Mouse (Mus musculus): ENCODE data around the gene Trim25. TPM values are rescaled to one million over a fixed set of nuclear protein-coding genes. Genes with fewer than 3 reads are reported as not detected.
A peak's percentile ranks its signal among the peaks of the same experiment; 100 is the strongest.
"Not testable (repeated sequence)": the region's sequence is repeated elsewhere in the genome, so short reads cannot be mapped to it uniquely, and the experiment has no call there.

The Trim25 gene
- total and polyA plus RNA-seq, 3 experiments, result 22.2 to 43.0 TPM; not detected in 1

- no peak for TF ChIP-seq CHD1 (IDR thresholded peaks at IDR 0.05; ENCODE audit: low read depth, low read length)
- no peak for TF ChIP-seq UBTF (IDR thresholded peaks at IDR 0.05; ENCODE audit: borderline replicate concordance, insufficient read depth, low read depth, low read length)
- no peak for TF ChIP-seq POLR2AphosphoS5 (IDR thresholded peaks at IDR 0.05; ENCODE audit: borderline replicate concordance, low read depth, low read length)
- TF ChIP-seq BHLHE40 (IDR thresholded peaks at IDR 0.05; ENCODE audit: borderline replicate concordance, low read depth, low read length), result peak; percentile 23; the same call in 1 of the 2 replicates
Measured at GRCm38 (mm10) chr11:88996427-88996826, 2.7 kb upstream of the Trim25 start (continued).

DNA sequence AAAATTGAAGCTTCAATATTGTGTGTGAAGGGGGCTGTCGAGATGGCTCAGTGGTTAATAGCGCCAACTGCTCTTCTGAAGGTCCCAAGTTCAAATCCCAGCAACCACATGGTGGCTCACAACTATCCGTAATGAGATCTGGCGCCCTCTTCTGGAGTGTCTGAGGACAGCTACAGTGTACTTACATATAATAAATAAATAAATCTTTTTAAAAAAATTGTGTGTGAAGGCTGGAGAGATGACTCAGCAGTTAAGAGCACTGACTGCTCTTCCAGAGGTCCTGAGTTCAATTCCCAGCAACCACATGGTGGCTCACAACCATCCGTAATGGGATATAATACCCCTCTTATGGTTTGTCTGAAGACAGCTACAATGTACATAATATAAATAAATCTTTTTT lies 1.8 kb upstream of the Trim25 start:
- not testable (repeated sequence) for H3K9ac ChIP-seq (ENCODE audit: control insufficient read depth, low read depth, low read length, poor library complexity, severe bottlenecking); H3K27ac ChIP-seq (ENCODE audit: control insufficient read depth, low read depth, low read length); H3K9me3 ChIP-seq (replicated peaks; ENCODE audit: insufficient read depth, low read length); H3K4me3 ChIP-seq (ENCODE audit: control insufficient read depth in 1 of 2, insufficient read depth in 1 of 2, low read depth in 2 of 2, low read length in 2 of 2); H3K27me3 ChIP-seq (ENCODE audit: control insufficient read depth in 1 of 2, insufficient read depth in 2 of 2, low read length in 2 of 2)
- Histone ChIP-seq H3K4me1 (ENCODE audit: control insufficient read depth in 1 of 2, insufficient read depth in 2 of 2, low read length in 2 of 2) (peaks cover 16 to 39% of the 10 kb centered on the region in 2 experiments), H3K79me2 (ENCODE audit: control insufficient read depth, insufficient read depth, low read length, poor library complexity) (peaks cover 30% of the 10 kb centered on the region), H3K36me3 (ENCODE audit: control insufficient read depth in 1 of 2, insufficient read depth in 2 of 2, low read length in 2 of 2) (peaks cover 0 to 32% of the 10 kb centered on the region in 2 experiments; a peak in 3 of 4 replicates)
- TF ChIP-seq GABPA (IDR thresholded peaks at IDR 0.05; ENCODE audit: low read depth, low read length) (peak; percentile 57; the same call in 1 of the 2 replicates), MAZ (IDR thresholded peaks at IDR 0.05; ENCODE audit: low read depth, low read length) (0 out of 2 replicates have a peak, but pooled peaks have one; percentile 51), MAFK (IDR thresholded peaks at IDR 0.05; ENCODE audit: borderline replicate concordance, low read depth, low read length) (peak; percentile 70; the same call in 1 of the 2 replicates), CTCF (IDR thresholded peaks at IDR 0.05 in 2 of 3, conservative IDR thresholded peaks at IDR 0.05 in 1 of 3; ENCODE audit: control insufficient read depth in 1 of 3, insufficient read depth in 1 of 3, low read depth in 2 of 3, low read length in 3 of 3, poor library complexity in 1 of 3, severe bottlenecking in 1 of 3) (peak in 1 of 3 experiments; percentile 26; a peak in 1 of 6 replicates), SIN3A (IDR thresholded peaks at IDR 0.05; ENCODE audit: low read length) (0 out of 2 replicates have a peak, but pooled peaks have one; percentile 39), ZNF384 (IDR thresholded peaks at IDR 0.05; ENCODE audit: low read depth, low read length) (peak; percentile 79; the same call in 1 of the 2 replicates), MXI1 (IDR thresholded peaks at IDR 0.05; ENCODE audit: low read depth, low read length) (peak; percentile 52)
- DNase-seq (ENCODE audit: low read depth, low spot score), result peak; percentile 46

GRCm38 (mm10) chr11:88998406-88998805 lies 770 bp upstream of the Trim25 start:
- peaks cover 39% of the 10 kb centered on the region for H3K79me2 ChIP-seq (ENCODE audit: control insufficient read depth, insufficient read depth, low read length, poor library complexity)
- H3K9ac ChIP-seq (ENCODE audit: control insufficient read depth, low read depth, low read length, poor library complexity, severe bottlenecking), result peak overlapping the region; percentile 97
- H3K4me1 ChIP-seq (ENCODE audit: control insufficient read depth in 1 of 2, insufficient read depth in 2 of 2, low read length in 2 of 2), result peaks cover 16 to 48% of the 10 kb centered on the region in 2 experiments
- peak overlapping the region; percentile 32; the same call in 1 of the 2 replicates for H3K27ac ChIP-seq (ENCODE audit: control insufficient read depth, low read depth, low read length)
- peak overlapping the region; percentile 91 to 99 for H3K4me3 ChIP-seq (ENCODE audit: control insufficient read depth in 1 of 2, insufficient read depth in 1 of 2, low read depth in 2 of 2, low read length in 2 of 2)
- H3K27me3 ChIP-seq (ENCODE audit: control insufficient read depth in 1 of 2, insufficient read depth in 2 of 2, low read length in 2 of 2), result no peaks in the 10 kb centered on the region
- H3K9me3 ChIP-seq (replicated peaks; ENCODE audit: insufficient read depth, low read length), result no peaks in the 10 kb centered on the region
- H3K36me3 ChIP-seq (ENCODE audit: control insufficient read depth in 1 of 2, insufficient read depth in 2 of 2, low read length in 2 of 2), result peaks cover 0 to 36% of the 10 kb centered on the region in 2 experiments
- DNase-seq (ENCODE audit: low read depth, low spot score), result no peak
- TF ChIP-seq SIN3A (IDR thresholded peaks at IDR 0.05; ENCODE audit: low read length) (peak; percentile 43; the same call in 1 of the 2 replicates), CHD2 (IDR thresholded peaks at IDR 0.05; ENCODE audit: low read length) (peak; percentile 44; the same call in 1 of the 2 replicates), ZKSCAN1 (IDR thresholded peaks at IDR 0.05; ENCODE audit: low read depth, low read length) (0 out of 2 replicates have a peak, but pooled peaks have one; percentile 23), ETS1 (IDR thresholded peaks at IDR 0.05; ENCODE audit: low read depth, low read length) (no peak), JUND (IDR thresholded peaks at IDR 0.05; ENCODE audit: low read depth, low read length) (no peak), TCF12 (IDR thresholded peaks at IDR 0.05; ENCODE audit: low read depth, low read length) (no peak), EP300 (IDR thresholded peaks at IDR 0.05; ENCODE audit: low read depth in 1 of 2, low read length in 2 of 2) (0 out of 4 replicates have a peak, but pooled peaks of 1 of the 2 experiments have one; percentile 13), USF2 (IDR thresholded peaks at IDR 0.05; ENCODE audit: borderline replicate concordance in 1 of 2, insufficient read depth in 1 of 2, low read depth in 1 of 2, low read length in 2 of 2) (no peak), GATA1 (IDR thresholded peaks at IDR 0.05; ENCODE audit: low read depth, low read length) (no peak), CHD1 (IDR thresholded peaks at IDR 0.05; ENCODE audit: low read depth, low read length) (peak; percentile 72; the same call in 1 of the 2 replicates), NRF1 (IDR thresholded peaks at IDR 0.05; ENCODE audit: insufficient read depth, low read depth, low read length, poor library complexity, severe bottlenecking) (no peak), E2F4 (IDR thresholded peaks at IDR 0.05; ENCODE audit: borderline replicate concordance, low read depth, low read length) (no peak), TAL1 (IDR thresholded peaks at IDR 0.05; ENCODE audit: low read length) (no peak), USF1 (IDR thresholded peaks at IDR 0.05; ENCODE audit: low read depth, low read length) (no peak), RCOR1 (IDR thresholded peaks at IDR 0.05; ENCODE audit: low read depth, low read length) (no peak), UBTF (IDR thresholded peaks at IDR 0.05; ENCODE audit: borderline replicate concordance, insufficient read depth, low read depth, low read length) (no peak), NELFE (IDR thresholded peaks at IDR 0.05; ENCODE audit: low read depth, low read length) (no peak), POLR2AphosphoS5 (IDR thresholded peaks at IDR 0.05; ENCODE audit: borderline replicate concordance, low read depth, low read length) (no peak), CTCF (IDR thresholded peaks at IDR 0.05 in 2 of 3, conservative IDR thresholded peaks at IDR 0.05 in 1 of 3; ENCODE audit: control insufficient read depth in 1 of 3, insufficient read depth in 1 of 3, low read depth in 2 of 3, low read length in 3 of 3, poor library complexity in 1 of 3, severe bottlenecking in 1 of 3) (no peak), BHLHE40 (IDR thresholded peaks at IDR 0.05; ENCODE audit: borderline replicate concordance, low read depth, low read length) (no peak), ZC3H11A (IDR thresholded peaks at IDR 0.05; ENCODE audit: low read depth, low read length) (no peak)
